Mouse (Mus musculus) spleen, adult 2 months (tissue): Measurements from ENCODE around the gene Slc44a1.

ENCODE experiments used
- CTCF ChIP-seq: fragments of 200-500 bp; IDR thresholded peaks from 2 replicates; pipeline ENCODE4 v1.5.1; 2011; ENCODE audit warnings: mild to moderate bottlenecking, inconsistent platforms; ENCODE audit not compliant: insufficient read depth, insufficient read length, insufficient replicate concordance; ENCODE audit errors: extremely low read depth
- POLR2A ChIP-seq: fragments of 200-500 bp; IDR thresholded peaks from 2 replicates; pipeline ENCODE4 v1.6.1; 2011; ENCODE audit warnings: low read depth, low read length, inconsistent platforms

GRCm38 (mm10) chr4:53469007-53469406 is 28.8 kb downstream of the Slc44a1 start:
- TF ChIP-seq CTCF = no peak
- no peak for TF ChIP-seq POLR2A
